Mouse (Mus musculus): ENCODE results near the gene Frmd4a.

Frmd4a gene

GRCm38 (mm10) chr2:4522769-4523487, 505.4 kb downstream of the Frmd4a start:
- DNase-seq (ENCODE audit: low read depth), result no peak

- no peak for DNase-seq (ENCODE audit: low read depth)
These were observed 509.6 kb downstream of the Frmd4a start for GRCm38 (mm10) chr2:4527094-4527493.

GRCm38 (mm10) chr2:4529254-4529729, 511.8 kb downstream of the Frmd4a start:
- no peak for DNase-seq (ENCODE audit: low read depth)

- no peak for DNase-seq (ENCODE audit: low read depth)
These were observed 514.1 kb downstream of the Frmd4a start for GRCm38 (mm10) chr2:4531533-4532197.

GRCm38 (mm10) chr2:4532198-4532568, 514.7 kb downstream of the Frmd4a start:
- no peak for DNase-seq (ENCODE audit: low read depth)

GRCm38 (mm10) chr2:4532945-4533344, 515.4 kb downstream of the Frmd4a start:
- DNase-seq (ENCODE audit: low read depth), result no peak

GRCm38 (mm10) chr2:4535187-4535864, 517.8 kb downstream of the Frmd4a start:
- no peak for DNase-seq (ENCODE audit: low read depth)

- no peak for DNase-seq (ENCODE audit: low read depth)
These were observed 523.8 kb downstream of the Frmd4a start for GRCm38 (mm10) chr2:4541330-4541729.

- no peak for DNase-seq (ENCODE audit: low read depth)
These were observed 524.5 kb downstream of the Frmd4a start for GRCm38 (mm10) chr2:4541844-4542628.

- DNase-seq (ENCODE audit: low read depth), result no peak
These were observed 525.3 kb downstream of the Frmd4a start for GRCm38 (mm10) chr2:4542629-4543416.

- no peak for DNase-seq (ENCODE audit: low read depth)
These were observed 525.9 kb downstream of the Frmd4a start for GRCm38 (mm10) chr2:4543417-4543775.

GRCm38 (mm10) chr2:4544360-4544759, 526.8 kb downstream of the Frmd4a start:
- no peak for DNase-seq (ENCODE audit: low read depth)

- DNase-seq (ENCODE audit: low read depth), result no peak
These were observed 527.7 kb downstream of the Frmd4a start for GRCm38 (mm10) chr2:4545261-4545660.

GRCm38 (mm10) chr2:4547003-4547662, 529.6 kb downstream of the Frmd4a start:
- no peak for DNase-seq (ENCODE audit: low read depth)

GRCm38 (mm10) chr2:4549271-4549670, 531.8 kb downstream of the Frmd4a start:
- no peak for DNase-seq (ENCODE audit: low read depth)

- peak; percentile 53 for DNase-seq (ENCODE audit: low read depth)
These were observed 532.7 kb downstream of the Frmd4a start for GRCm38 (mm10) chr2:4550017-4550763.

- DNase-seq (ENCODE audit: low read depth), result no peak
These were observed 533.9 kb downstream of the Frmd4a start for GRCm38 (mm10) chr2:4551438-4551837.

GRCm38 (mm10) chr2:4551866-4552265, 534.3 kb downstream of the Frmd4a start:
- DNase-seq (ENCODE audit: low read depth), result no peak

- no peak for DNase-seq (ENCODE audit: low read depth)
These were observed 535.0 kb downstream of the Frmd4a start for GRCm38 (mm10) chr2:4552486-4552885.

GRCm38 (mm10) chr2:4555221-4555631, 537.7 kb downstream of the Frmd4a start:
- DNase-seq (ENCODE audit: low read depth), result peak; percentile 58
